Mouse (Mus musculus) megakaryocyte-erythroid progenitor cell, adult 5-6 weeks (primary cell): Measurements from ENCODE around the gene Gm9918. TPM values are rescaled to one million over a fixed set of nuclear protein-coding genes. Genes with fewer than 3 reads are reported as not detected.
A peak's percentile ranks its signal among the peaks of the same experiment; 100 is the strongest.

ENCODE experiments used
- ATAC-seq: replicated peaks from 2 replicates; pipeline ENCODE4 v1.8.0; 2016; ENCODE audit warnings: mild to moderate bottlenecking, inconsistent platforms; ENCODE audit not compliant: severe bottlenecking, poor library complexity, low FRiP score, low TSS enrichment
- total RNA-seq, 2 experiments: library from RNA; stranded (forward) in 1 of 2; stranded (reverse) in 1 of 2; fragments of 200-1000, 215-1000 nt in 1 of 2; fragments of >200 nt in 1 of 2; fragmentation: Nextera tagmentation in 1 of 2; gene quantifications; 2 replicates each; pipeline ENCODE4 v1.2.3; 2014 to 2017

The Gm9918 gene
- total RNA-seq, 2 experiments from 2014 or later: not detected

GRCm38 (mm10) chr15:102315292-102315691 is 44.9 kb downstream of the Gm9918 start:
- ATAC-seq: no peak

GRCm38 (mm10) chr15:102316263-102316662 is 45.9 kb downstream of the Gm9918 start:
- peak; percentile 71 for ATAC-seq

Other genes with a start within 250 kb of the Gm9918 start
- 8.3 TPM in 1 of 2 replicates, not detected in the other for gene Krt18, start 242.4 kb upstream of the Gm9918 start, total RNA-seq (2014; fragmentation: Nextera tagmentation)
- gene Krt18, start 242.4 kb upstream of the Gm9918 start, total RNA-seq (2017): 7.2 and 11.5 TPM in 2 replicates
- 328 and 355 TPM in 2 replicates for gene Eif4b, start 196.8 kb upstream of the Gm9918 start, total RNA-seq (2014; fragmentation: Nextera tagmentation)
- gene Eif4b, start 196.8 kb upstream of the Gm9918 start, total RNA-seq (2017): 527 and 549 TPM in 2 replicates
- not detected in 2 replicates for gene Tns2, start 170.2 kb upstream of the Gm9918 start, total RNA-seq (2014; fragmentation: Nextera tagmentation)
- gene Tns2, start 170.2 kb upstream of the Gm9918 start, total RNA-seq (2017): not detected in 2 replicates
- 19.6 and 21.5 TPM in 2 replicates for gene Spryd3, start 134.3 kb upstream of the Gm9918 start, total RNA-seq (2014; fragmentation: Nextera tagmentation)
- gene Spryd3, start 134.3 kb upstream of the Gm9918 start, total RNA-seq (2017): 14.4 and 18.7 TPM in 2 replicates
- gene Igfbp6, start 126.2 kb upstream of the Gm9918 start, total RNA-seq (2014; fragmentation: Nextera tagmentation): not detected in 2 replicates
- not detected in 2 replicates for gene Igfbp6, start 126.2 kb upstream of the Gm9918 start, total RNA-seq (2017)
- 12.8 and 15.4 TPM in 2 replicates for gene Soat2, start 120.0 kb upstream of the Gm9918 start, total RNA-seq (2014; fragmentation: Nextera tagmentation)
- gene Soat2, start 120.0 kb upstream of the Gm9918 start, total RNA-seq (2017): 8.9 and 11.2 TPM in 2 replicates
- 39.8 and 65.3 TPM in 2 replicates for gene Zfp740, start 67.3 kb upstream of the Gm9918 start, total RNA-seq (2014; fragmentation: Nextera tagmentation)
- 33.0 and 39.0 TPM in 2 replicates for gene Zfp740, start 67.3 kb upstream of the Gm9918 start, total RNA-seq (2017)
- gene Csad, start 65.8 kb upstream of the Gm9918 start, total RNA-seq (2014; fragmentation: Nextera tagmentation): 9.6 and 21.4 TPM in 2 replicates
- 11.4 and 33.8 TPM in 2 replicates for gene Csad, start 65.8 kb upstream of the Gm9918 start, total RNA-seq (2017)
- 13.1 and 17.0 TPM in 2 replicates for gene Itgb7, start 38.6 kb upstream of the Gm9918 start, total RNA-seq (2014; fragmentation: Nextera tagmentation)
- 47.2 and 51.0 TPM in 2 replicates for gene Itgb7, start 38.6 kb upstream of the Gm9918 start, total RNA-seq (2017)
- 0.61 and 1.8 TPM in 2 replicates for gene Rarg, start 13.0 kb upstream of the Gm9918 start, total RNA-seq (2014; fragmentation: Nextera tagmentation)
- gene Rarg, start 13.0 kb upstream of the Gm9918 start, total RNA-seq (2017): 1.6 and 6.7 TPM in 2 replicates
- 30.4 and 32.9 TPM in 2 replicates for gene Mfsd5, start 8.9 kb downstream of the Gm9918 start, total RNA-seq (2014; fragmentation: Nextera tagmentation)
- 14.2 and 19.5 TPM in 2 replicates for gene Mfsd5, start 8.9 kb downstream of the Gm9918 start, total RNA-seq (2017)
- 54.5 and 68.3 TPM in 2 replicates for gene Espl1, start 25.7 kb downstream of the Gm9918 start, total RNA-seq (2014; fragmentation: Nextera tagmentation)
- gene Espl1, start 25.7 kb downstream of the Gm9918 start, total RNA-seq (2017): 16.6 and 40.6 TPM in 2 replicates
- gene Pfdn5, start 55.6 kb downstream of the Gm9918 start, total RNA-seq (2014; fragmentation: Nextera tagmentation): 210 and 293 TPM in 2 replicates
- 214 and 318 TPM in 2 replicates for gene Pfdn5, start 55.6 kb downstream of the Gm9918 start, total RNA-seq (2017)
- gene Myg1, start 61.1 kb downstream of the Gm9918 start, total RNA-seq (2014; fragmentation: Nextera tagmentation): 85.2 and 86.5 TPM in 2 replicates
- 60.8 and 73.8 TPM in 2 replicates for gene Myg1, start 61.1 kb downstream of the Gm9918 start, total RNA-seq (2017)
- 145 and 165 TPM in 2 replicates for gene Aaas, start 80.2 kb downstream of the Gm9918 start, total RNA-seq (2014; fragmentation: Nextera tagmentation)
- gene Aaas, start 80.2 kb downstream of the Gm9918 start, total RNA-seq (2017): 179 and 207 TPM in 2 replicates
- not detected in 2 replicates for gene Sp7, start 96.6 kb downstream of the Gm9918 start, total RNA-seq (2014; fragmentation: Nextera tagmentation)
- gene Sp7, start 96.6 kb downstream of the Gm9918 start, total RNA-seq (2017): not detected in 2 replicates
- 68.0 and 80.3 TPM in 2 replicates for gene Sp1, start 135.6 kb downstream of the Gm9918 start, total RNA-seq (2014; fragmentation: Nextera tagmentation)
- 45.0 and 62.2 TPM in 2 replicates for gene Sp1, start 135.6 kb downstream of the Gm9918 start, total RNA-seq (2017)
- not detected in 2 replicates for gene Amhr2, start 174.8 kb downstream of the Gm9918 start, total RNA-seq (2014; fragmentation: Nextera tagmentation)
- gene Amhr2, start 174.8 kb downstream of the Gm9918 start, total RNA-seq (2017): not detected in 2 replicates
- 61.5 and 97.6 TPM in 2 replicates for gene Prr13, start 188.5 kb downstream of the Gm9918 start, total RNA-seq (2014; fragmentation: Nextera tagmentation)
- 50.3 and 54.5 TPM in 2 replicates for gene Prr13, start 188.5 kb downstream of the Gm9918 start, total RNA-seq (2017)
- 749 and 832 TPM in 2 replicates for gene Pcbp2, start 200.0 kb downstream of the Gm9918 start, total RNA-seq (2014; fragmentation: Nextera tagmentation)
- gene Pcbp2, start 200.0 kb downstream of the Gm9918 start, total RNA-seq (2017): 152 and 207 TPM in 2 replicates
- gene Gm10337, start 233.2 kb downstream of the Gm9918 start, total RNA-seq (2014; fragmentation: Nextera tagmentation): not detected in 2 replicates
- not detected in 2 replicates for gene Gm10337, start 233.2 kb downstream of the Gm9918 start, total RNA-seq (2017)
- gene Map3k12, start 246.5 kb downstream of the Gm9918 start, total RNA-seq (2014; fragmentation: Nextera tagmentation): 0.39 TPM in 1 of 2 replicates, not detected in the other
- 0.14 and 0.15 TPM in 2 replicates for gene Map3k12, start 246.5 kb downstream of the Gm9918 start, total RNA-seq (2017)
- 37.4 and 40.7 TPM in 2 replicates for gene Tarbp2, start 247.6 kb downstream of the Gm9918 start, total RNA-seq (2014; fragmentation: Nextera tagmentation)
- 17.0 and 19.7 TPM in 2 replicates for gene Tarbp2, start 247.6 kb downstream of the Gm9918 start, total RNA-seq (2017)